Mouse (Mus musculus): ENCODE measurements around the gene Gm42906.

Gene Gm42906

GRCm38 (mm10) chr5:151233400-151234031 is 194.4 kb downstream of the Gm42906 start, which contains the start of gene Stard13:
Gene Stard13, minus strand, starts transcription at chr5:151233836.
- DNase-seq (ENCODE audit: low read depth, low spot score), result no peak

GRCm38 (mm10) chr5:151232576-151233299 is 195.2 kb downstream of the Gm42906 start:
- DNase-seq (ENCODE audit: low read depth, low spot score), result no peak

GRCm38 (mm10) chr5:151231861-151232260 is 196.1 kb downstream of the Gm42906 start:
- DNase-seq (ENCODE audit: low read depth, low spot score), result no peak

- no peak for DNase-seq (ENCODE audit: low read depth, low spot score)
Measured at GRCm38 (mm10) chr5:151231411-151231810, 196.6 kb downstream of the Gm42906 start.

GRCm38 (mm10) chr5:151230427-151230826 is 197.5 kb downstream of the Gm42906 start:
- DNase-seq (ENCODE audit: low read depth, low spot score), result no peak

- DNase-seq (ENCODE audit: low read depth, low spot score), result no peak
Measured at GRCm38 (mm10) chr5:151228367-151229005, 199.5 kb downstream of the Gm42906 start.

GRCm38 (mm10) chr5:151223696-151224366 is 204.1 kb downstream of the Gm42906 start:
- DNase-seq (ENCODE audit: low read depth, low spot score), result no peak

GRCm38 (mm10) chr5:151222791-151223190 is 205.2 kb downstream of the Gm42906 start:
- DNase-seq (ENCODE audit: low read depth, low spot score), result no peak

- no peak for DNase-seq (ENCODE audit: low read depth, low spot score)
Measured at GRCm38 (mm10) chr5:151218689-151219115, 209.3 kb downstream of the Gm42906 start.

- no peak for DNase-seq (ENCODE audit: low read depth, low spot score)
Measured at GRCm38 (mm10) chr5:151213097-151213496, 214.9 kb downstream of the Gm42906 start.

GRCm38 (mm10) chr5:151210869-151211268 is 217.1 kb downstream of the Gm42906 start:
- DNase-seq (ENCODE audit: low read depth, low spot score), result no peak

- DNase-seq (ENCODE audit: low read depth, low spot score), result no peak
Measured at GRCm38 (mm10) chr5:151210060-151210459, 217.9 kb downstream of the Gm42906 start.

- no peak for DNase-seq (ENCODE audit: low read depth, low spot score)
Measured at GRCm38 (mm10) chr5:151205017-151205416, 222.9 kb downstream of the Gm42906 start.

- no peak for DNase-seq (ENCODE audit: low read depth, low spot score)
Measured at GRCm38 (mm10) chr5:151202925-151203324, 225.0 kb downstream of the Gm42906 start.

- DNase-seq (ENCODE audit: low read depth, low spot score), result no peak
Measured at GRCm38 (mm10) chr5:151201220-151201619, 226.7 kb downstream of the Gm42906 start.

GRCm38 (mm10) chr5:151199235-151199634 is 228.7 kb downstream of the Gm42906 start:
- DNase-seq (ENCODE audit: low read depth, low spot score), result no peak

GRCm38 (mm10) chr5:151196603-151197272 is 231.2 kb downstream of the Gm42906 start:
- DNase-seq (ENCODE audit: low read depth, low spot score), result no peak

- no peak for DNase-seq (ENCODE audit: low read depth, low spot score)
Measured at GRCm38 (mm10) chr5:151193885-151194520, 234.0 kb downstream of the Gm42906 start.

- DNase-seq (ENCODE audit: low read depth, low spot score), result no peak
Measured at GRCm38 (mm10) chr5:151192266-151192665, 235.7 kb downstream of the Gm42906 start.

GRCm38 (mm10) chr5:151190764-151191163 is 237.2 kb downstream of the Gm42906 start:
- DNase-seq (ENCODE audit: low read depth, low spot score), result no peak

All from CD4-positive helper T cell, adult 2 months (primary cell).